Mouse (Mus musculus): ENCODE measurements around the gene Lat. TPM values are rescaled to one million over a fixed set of nuclear protein-coding genes. Genes with fewer than 3 reads are reported as not detected.

Lat gene
- polyA plus RNA-seq, 1 experiment = 0.57 TPM

GRCm38 (mm10) chr7:126347098-126347497 is 22.3 kb downstream of the Lat start:
- no peak overlapping the region for H3K27ac ChIP-seq (ENCODE audit: control insufficient read depth, insufficient read depth, low read depth, low read length)
- no peak overlapping the region for H3K4me3 ChIP-seq (ENCODE audit: control insufficient read depth, low read depth, low read length)
- no peaks in the 10 kb centered on the region for H3K36me3 ChIP-seq (ENCODE audit: control insufficient read depth, insufficient read depth, low read length)
- H3K4me1 ChIP-seq (ENCODE audit: control insufficient read depth, insufficient read depth, low read length) = peaks cover 6% of the 10 kb centered on the region; the same call in 1 of the 2 replicates
- TF ChIP-seq POLR2A (IDR thresholded peaks at IDR 0.05; ENCODE audit: control insufficient read depth, low read depth, low read length) (no peak), CTCF (IDR thresholded peaks at IDR 0.05; ENCODE audit: control insufficient read depth, insufficient read depth, insufficient replicate concordance, low read depth, low read length) (no peak)
- no peaks in the 10 kb centered on the region for H3K27me3 ChIP-seq (ENCODE audit: control insufficient read depth, insufficient read depth, low read length)

- H3K27me3 ChIP-seq (ENCODE audit: control insufficient read depth, insufficient read depth, low read length) = no peaks in the 10 kb centered on the region
- no peak overlapping the region for H3K4me3 ChIP-seq (ENCODE audit: control insufficient read depth, low read depth, low read length)
- peaks cover 2% of the 10 kb centered on the region; the same call in 1 of the 2 replicates for H3K4me1 ChIP-seq (ENCODE audit: control insufficient read depth, insufficient read depth, low read length)
- no peak overlapping the region for H3K27ac ChIP-seq (ENCODE audit: control insufficient read depth, insufficient read depth, low read depth, low read length)
- H3K36me3 ChIP-seq (ENCODE audit: control insufficient read depth, insufficient read depth, low read length) = no peaks in the 10 kb centered on the region
- TF ChIP-seq POLR2A (IDR thresholded peaks at IDR 0.05; ENCODE audit: control insufficient read depth, low read depth, low read length) = no peak
- TF ChIP-seq CTCF (IDR thresholded peaks at IDR 0.05; ENCODE audit: control insufficient read depth, insufficient read depth, insufficient replicate concordance, low read depth, low read length) = no peak
Observed at GRCm38 (mm10) chr7:126345969-126346368, 23.4 kb downstream of the Lat start.

GRCm38 (mm10) chr7:126345557-126345956 is 23.8 kb downstream of the Lat start:
- Histone ChIP-seq H3K4me1 (ENCODE audit: control insufficient read depth, insufficient read depth, low read length) (no peaks in the 10 kb centered on the region; the same call in 1 of the 2 replicates), H3K27ac (ENCODE audit: control insufficient read depth, insufficient read depth, low read depth, low read length) (no peak overlapping the region), H3K36me3 (ENCODE audit: control insufficient read depth, insufficient read depth, low read length) (no peaks in the 10 kb centered on the region), H3K4me3 (ENCODE audit: control insufficient read depth, low read depth, low read length) (no peak overlapping the region), H3K27me3 (ENCODE audit: control insufficient read depth, insufficient read depth, low read length) (no peaks in the 10 kb centered on the region)
- no peak for TF ChIP-seq CTCF (IDR thresholded peaks at IDR 0.05; ENCODE audit: control insufficient read depth, insufficient read depth, insufficient replicate concordance, low read depth, low read length)
- TF ChIP-seq POLR2A (IDR thresholded peaks at IDR 0.05; ENCODE audit: control insufficient read depth, low read depth, low read length) = no peak

GRCm38 (mm10) chr7:126340896-126341295 is 28.5 kb downstream of the Lat start:
- Histone ChIP-seq H3K27me3 (ENCODE audit: control insufficient read depth, insufficient read depth, low read length) (no peaks in the 10 kb centered on the region), H3K27ac (ENCODE audit: control insufficient read depth, insufficient read depth, low read depth, low read length) (no peak overlapping the region), H3K4me3 (ENCODE audit: control insufficient read depth, low read depth, low read length) (no peak overlapping the region), H3K4me1 (ENCODE audit: control insufficient read depth, insufficient read depth, low read length) (no peaks in the 10 kb centered on the region), H3K36me3 (ENCODE audit: control insufficient read depth, insufficient read depth, low read length) (no peaks in the 10 kb centered on the region)
- TF ChIP-seq POLR2A (IDR thresholded peaks at IDR 0.05; ENCODE audit: control insufficient read depth, low read depth, low read length) = no peak
- TF ChIP-seq CTCF (IDR thresholded peaks at IDR 0.05; ENCODE audit: control insufficient read depth, insufficient read depth, insufficient replicate concordance, low read depth, low read length) = no peak

- Histone ChIP-seq H3K27ac (ENCODE audit: control insufficient read depth, insufficient read depth, low read depth, low read length) (no peak overlapping the region), H3K4me1 (ENCODE audit: control insufficient read depth, insufficient read depth, low read length) (no peaks in the 10 kb centered on the region), H3K36me3 (ENCODE audit: control insufficient read depth, insufficient read depth, low read length) (no peaks in the 10 kb centered on the region), H3K4me3 (ENCODE audit: control insufficient read depth, low read depth, low read length) (no peak overlapping the region), H3K27me3 (ENCODE audit: control insufficient read depth, insufficient read depth, low read length) (no peaks in the 10 kb centered on the region)
- no peak for TF ChIP-seq CTCF (IDR thresholded peaks at IDR 0.05; ENCODE audit: control insufficient read depth, insufficient read depth, insufficient replicate concordance, low read depth, low read length)
- TF ChIP-seq POLR2A (IDR thresholded peaks at IDR 0.05; ENCODE audit: control insufficient read depth, low read depth, low read length) = no peak
Observed at GRCm38 (mm10) chr7:126340206-126340618, 29.2 kb downstream of the Lat start.

GRCm38 (mm10) chr7:126339521-126339971 is 29.8 kb downstream of the Lat start:
- no peaks in the 10 kb centered on the region for H3K4me1 ChIP-seq (ENCODE audit: control insufficient read depth, insufficient read depth, low read length)
- no peaks in the 10 kb centered on the region for H3K36me3 ChIP-seq (ENCODE audit: control insufficient read depth, insufficient read depth, low read length)
- H3K4me3 ChIP-seq (ENCODE audit: control insufficient read depth, low read depth, low read length) = no peak overlapping the region
- no peak overlapping the region for H3K27ac ChIP-seq (ENCODE audit: control insufficient read depth, insufficient read depth, low read depth, low read length)
- no peak for TF ChIP-seq POLR2A (IDR thresholded peaks at IDR 0.05; ENCODE audit: control insufficient read depth, low read depth, low read length)
- no peaks in the 10 kb centered on the region for H3K27me3 ChIP-seq (ENCODE audit: control insufficient read depth, insufficient read depth, low read length)

- Histone ChIP-seq H3K27me3 (ENCODE audit: control insufficient read depth, insufficient read depth, low read length) (no peaks in the 10 kb centered on the region), H3K4me3 (ENCODE audit: control insufficient read depth, low read depth, low read length) (no peak overlapping the region), H3K4me1 (ENCODE audit: control insufficient read depth, insufficient read depth, low read length) (no peaks in the 10 kb centered on the region), H3K36me3 (ENCODE audit: control insufficient read depth, insufficient read depth, low read length) (no peaks in the 10 kb centered on the region), H3K27ac (ENCODE audit: control insufficient read depth, insufficient read depth, low read depth, low read length) (no peak overlapping the region)
- TF ChIP-seq POLR2A (IDR thresholded peaks at IDR 0.05; ENCODE audit: control insufficient read depth, low read depth, low read length) (no peak), CTCF (IDR thresholded peaks at IDR 0.05; ENCODE audit: control insufficient read depth, insufficient read depth, insufficient replicate concordance, low read depth, low read length) (no peak)
Observed at GRCm38 (mm10) chr7:126338906-126339305, 30.5 kb downstream of the Lat start.

- TF ChIP-seq POLR2A (IDR thresholded peaks at IDR 0.05; ENCODE audit: control insufficient read depth, low read depth, low read length) (no peak), CTCF (IDR thresholded peaks at IDR 0.05; ENCODE audit: control insufficient read depth, insufficient read depth, insufficient replicate concordance, low read depth, low read length) (peak; percentile 7; the same call in 1 of the 2 replicates)
- Histone ChIP-seq H3K4me1 (ENCODE audit: control insufficient read depth, insufficient read depth, low read length) (no peaks in the 10 kb centered on the region), H3K4me3 (ENCODE audit: control insufficient read depth, low read depth, low read length) (no peak overlapping the region), H3K27me3 (ENCODE audit: control insufficient read depth, insufficient read depth, low read length) (no peaks in the 10 kb centered on the region), H3K27ac (ENCODE audit: control insufficient read depth, insufficient read depth, low read depth, low read length) (no peak overlapping the region), H3K36me3 (ENCODE audit: control insufficient read depth, insufficient read depth, low read length) (no peaks in the 10 kb centered on the region)
Observed at GRCm38 (mm10) chr7:126335556-126335955, 33.8 kb downstream of the Lat start.
